Mouse (Mus musculus) c-Kit-positive CD71-negative TER-119-negative erythroid progenitor cells, embryonic 14.5 days (primary cell): ENCODE results near the gene Otogl.

Experiments used
- DNase-seq: peaks from one replicate; pipeline ENCODE4 v3.0.0-alpha.2; 2013; ENCODE audit warnings: low read depth

Gene Otogl

GRCm38 (mm10) chr10:107912084-107912573, at the start of gene Otogl:
Gene Otogl (minus strand): TSS chr10:107912134.
- DNase-seq: no peak

- DNase-seq: no peak
Measured at GRCm38 (mm10) chr10:107956588-107956987, 44.7 kb upstream of the Otogl start.

DNA sequence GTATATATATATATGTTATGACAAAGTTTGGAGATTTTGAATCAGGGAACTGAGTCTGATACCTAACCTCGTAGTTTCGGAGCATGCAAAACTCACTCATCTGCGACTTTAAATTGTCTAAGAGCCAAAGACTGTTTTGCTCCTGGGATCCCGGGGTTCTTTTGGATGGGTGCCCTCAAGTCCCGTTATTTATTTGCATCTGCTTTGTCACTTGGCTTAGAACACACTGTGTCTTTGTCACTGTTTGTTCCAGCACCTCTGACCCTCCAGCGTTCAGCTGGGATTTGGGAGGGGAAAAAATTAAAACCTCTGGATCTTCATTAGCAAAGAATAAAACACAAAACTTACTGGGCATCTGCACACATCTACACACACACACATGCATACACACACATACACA, 42.5 kb upstream of the Otogl start:
- DNase-seq: no peak

GRCm38 (mm10) chr10:107951596-107951995, 39.7 kb upstream of the Otogl start:
- DNase-seq: no peak

GRCm38 (mm10) chr10:107949945-107950344, 38.0 kb upstream of the Otogl start:
- DNase-seq: no peak

GRCm38 (mm10) chr10:107948647-107949046, 36.7 kb upstream of the Otogl start:
- DNase-seq: no peak

DNA sequence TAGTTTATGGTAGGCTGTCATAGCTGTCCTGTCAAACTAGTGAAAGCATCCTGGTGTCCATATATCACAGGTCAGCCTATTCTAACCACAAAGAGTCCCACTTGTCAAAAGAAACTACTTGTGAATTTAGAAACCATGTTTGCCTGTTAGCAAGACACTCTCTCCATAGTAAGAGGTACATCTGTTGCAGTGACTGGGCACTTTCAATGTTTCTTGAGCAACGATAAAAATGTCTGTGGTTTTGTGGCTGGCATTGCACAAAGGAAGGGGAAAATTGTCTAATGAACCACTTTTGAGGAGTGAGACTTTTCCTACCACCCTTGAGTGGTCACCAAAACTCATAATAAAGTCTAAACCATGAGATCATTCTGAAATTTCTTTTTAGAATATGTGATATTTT, 36.1 kb upstream of the Otogl start:
- DNase-seq: peak; percentile 50

DNA sequence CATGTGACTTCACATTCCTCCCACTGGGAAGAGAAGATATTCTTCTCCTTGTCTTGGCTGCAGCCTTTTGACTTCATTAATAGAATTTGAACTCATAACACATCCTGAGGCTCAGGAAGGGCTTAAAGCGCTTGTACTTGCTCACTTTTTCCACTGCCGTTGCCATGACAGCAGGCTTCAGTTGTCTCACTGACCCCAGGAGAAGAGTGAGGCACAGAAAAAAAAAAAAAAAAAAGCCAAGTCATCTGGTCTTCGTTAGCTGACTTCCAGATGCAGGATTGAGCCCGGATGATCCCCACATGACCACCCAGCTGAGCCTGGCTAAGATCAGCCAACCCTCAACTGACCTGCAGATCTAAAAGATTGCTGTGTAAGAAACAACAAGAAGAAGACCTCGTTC, 34.4 kb upstream of the Otogl start:
- DNase-seq: peak; percentile 29

- DNase-seq: no peak
Measured at GRCm38 (mm10) chr10:107943859-107944258, 31.9 kb upstream of the Otogl start.

DNA sequence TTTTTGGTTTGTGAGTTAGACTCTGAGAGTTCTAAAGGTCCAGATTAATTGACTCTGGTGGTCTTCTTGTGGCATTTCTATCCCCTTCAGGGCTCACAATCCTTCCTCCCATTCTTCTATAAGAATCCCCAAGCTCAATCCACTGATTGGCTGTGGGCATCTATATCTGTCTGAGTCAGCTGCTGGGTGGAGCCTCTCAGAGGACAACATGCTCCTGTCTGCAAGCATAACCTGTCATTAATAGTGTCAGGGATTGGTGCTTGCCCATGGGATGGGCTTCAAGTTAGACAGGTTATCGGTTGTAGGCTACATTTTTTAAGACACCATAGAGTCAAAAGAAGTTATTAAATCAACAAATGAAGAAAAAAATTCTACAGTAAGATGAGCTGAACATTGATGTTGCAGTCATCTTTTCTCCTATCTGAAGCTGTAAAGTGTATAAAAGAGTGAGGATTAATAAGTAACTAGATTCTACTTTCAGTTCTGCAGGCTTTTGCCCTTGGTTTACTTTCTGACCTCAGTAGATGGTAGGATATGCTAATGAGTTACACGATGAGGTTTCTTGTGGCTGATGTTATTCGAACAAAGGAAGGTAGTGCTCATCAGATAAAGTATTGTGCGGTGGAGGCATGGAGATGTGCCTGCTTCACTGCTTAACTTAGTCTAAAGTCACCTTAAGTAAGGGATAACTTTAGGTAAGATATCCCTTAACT, 29.4 kb upstream of the Otogl start:
- DNase-seq: no peak

DNA sequence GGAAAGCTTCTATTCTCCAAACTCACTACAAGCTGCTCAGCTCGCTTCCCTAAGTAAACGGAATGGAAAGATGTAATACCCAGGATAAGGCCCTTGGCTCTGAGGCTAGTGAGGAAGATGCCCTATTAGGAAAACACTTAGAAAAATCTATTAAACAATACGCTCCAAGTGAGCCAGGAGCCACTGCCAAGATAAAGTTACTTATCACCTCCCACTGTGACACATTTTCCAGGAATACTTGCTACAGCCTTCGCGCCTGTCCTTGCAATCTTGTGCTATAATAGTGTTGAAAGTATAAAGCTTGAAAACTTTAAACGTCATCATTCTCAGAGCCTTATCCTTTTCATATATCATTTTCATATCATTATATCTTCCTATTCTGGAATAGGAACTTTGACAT, 28.4 kb upstream of the Otogl start:
- no peak for DNase-seq

DNA sequence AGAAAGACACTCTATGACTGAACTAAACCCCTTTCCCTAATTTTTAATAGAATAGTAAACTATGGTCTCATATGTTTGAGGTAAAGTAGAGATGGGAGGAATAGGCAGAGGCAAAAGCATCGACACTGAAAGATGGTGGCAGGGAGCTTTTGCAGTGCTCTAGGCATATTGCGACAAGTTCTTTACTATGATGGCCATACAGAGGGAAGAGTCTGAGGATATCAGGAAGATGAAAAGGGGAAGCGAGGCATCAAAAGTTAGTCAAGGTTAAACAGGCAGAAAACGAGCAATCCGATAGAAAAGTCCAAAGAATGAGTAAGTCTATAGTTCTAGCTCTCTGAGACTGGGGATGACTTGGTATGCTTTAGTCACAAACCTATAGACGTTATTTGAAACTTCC, 27.9 kb upstream of the Otogl start:
- no peak for DNase-seq

GRCm38 (mm10) chr10:107934055-107934454, 22.1 kb upstream of the Otogl start:
- DNase-seq: no peak

DNA sequence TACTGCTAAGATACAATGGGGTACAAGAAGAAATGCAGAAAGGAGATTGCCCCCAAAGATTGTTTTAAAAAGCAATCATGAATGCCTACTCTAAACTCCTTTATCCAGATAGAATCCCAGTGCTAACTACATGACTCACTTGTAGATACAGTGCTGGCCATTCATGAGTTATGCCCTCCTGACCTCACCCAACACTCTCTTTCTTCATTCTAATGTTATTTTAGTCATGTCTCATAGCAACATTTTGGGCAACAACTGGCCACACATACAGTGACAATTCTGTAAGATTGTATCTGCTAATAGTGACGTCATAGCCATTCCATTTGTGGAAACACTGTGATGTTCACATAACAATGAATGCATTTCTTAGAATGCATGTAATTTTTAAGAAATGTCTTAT, 21.6 kb upstream of the Otogl start:
- DNase-seq: no peak

- peak; percentile 68 for DNase-seq
Measured at GRCm38 (mm10) chr10:107931833-107932828, 20.2 kb upstream of the Otogl start.

- DNase-seq: no peak
Measured at GRCm38 (mm10) chr10:107930471-107931021, 18.6 kb upstream of the Otogl start.

DNA sequence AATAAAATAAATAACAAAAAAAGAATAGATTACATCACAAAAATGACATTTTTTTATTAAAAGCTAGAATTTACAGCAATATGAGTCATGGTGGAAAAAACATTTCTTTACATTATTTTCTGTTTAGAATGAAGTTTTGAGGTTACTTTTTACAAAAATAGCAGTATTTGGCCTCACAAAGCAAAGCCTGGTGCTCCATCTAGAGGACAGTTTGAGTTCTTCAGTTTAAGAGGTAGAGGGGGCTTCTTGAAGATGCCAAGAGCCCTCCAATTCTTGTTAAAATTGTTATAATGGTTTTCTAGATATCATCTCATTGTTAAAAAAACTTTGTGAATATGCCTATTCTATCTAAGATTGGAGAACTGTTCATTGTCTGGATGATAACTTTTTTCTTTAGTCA, 13.4 kb upstream of the Otogl start:
- DNase-seq: no peak

DNA sequence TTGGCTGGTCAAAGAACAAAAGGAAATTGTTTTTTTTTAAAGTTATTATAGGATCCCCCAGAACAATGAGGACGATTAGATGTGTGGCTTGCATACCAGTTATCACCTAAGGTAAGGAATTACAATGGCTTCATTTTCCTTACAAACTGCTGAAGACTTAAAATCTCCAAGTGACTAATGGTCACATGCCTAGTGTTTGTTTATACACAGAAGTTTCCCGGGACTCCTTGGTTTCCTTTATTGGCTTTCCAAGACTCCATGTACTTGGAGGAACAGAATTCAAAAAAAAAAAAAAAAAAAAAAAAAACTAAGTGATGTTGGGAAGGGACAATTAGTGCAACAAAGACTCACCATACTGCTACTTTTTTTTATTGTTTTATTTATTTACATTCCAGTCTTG, 11.9 kb upstream of the Otogl start:
- no peak for DNase-seq

DNA sequence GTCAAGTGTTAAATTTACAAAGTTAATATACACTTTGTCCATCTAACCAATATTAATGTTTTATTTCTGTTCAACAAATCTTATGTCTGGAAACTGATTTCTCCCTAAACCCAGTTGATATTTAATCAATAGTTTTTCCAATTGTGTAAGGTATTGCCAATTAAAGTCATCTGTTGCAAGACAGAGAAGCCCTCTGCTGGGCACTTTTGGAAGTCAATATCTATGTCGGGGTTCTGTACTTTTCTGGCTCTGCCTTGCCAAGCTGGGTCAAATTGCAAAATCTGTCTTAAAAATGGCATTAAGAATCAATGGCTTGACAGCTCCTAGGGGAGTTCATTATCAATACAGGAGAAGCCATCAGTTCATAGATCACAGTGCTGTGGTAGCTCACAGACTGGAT, 10.8 kb upstream of the Otogl start:
- DNase-seq: no peak

DNA sequence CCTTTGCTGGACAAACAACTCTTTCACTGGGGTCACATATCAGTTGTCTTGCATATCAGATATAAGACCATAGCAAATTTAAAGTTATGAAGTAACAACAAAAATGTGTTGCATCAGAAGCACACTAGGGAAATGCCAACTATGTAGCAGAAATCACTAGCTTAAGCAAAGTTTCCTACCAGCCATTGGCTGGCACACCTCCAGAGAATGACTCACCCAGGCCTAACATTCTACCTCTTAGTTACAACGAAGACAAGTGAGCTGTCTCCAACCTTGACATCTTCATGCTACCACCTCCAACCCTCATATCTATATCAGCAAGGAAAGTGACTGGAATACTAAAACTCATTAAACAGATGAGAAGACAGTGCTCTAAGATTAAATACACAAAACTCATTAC, 9.6 kb upstream of the Otogl start:
- DNase-seq: no peak

DNA sequence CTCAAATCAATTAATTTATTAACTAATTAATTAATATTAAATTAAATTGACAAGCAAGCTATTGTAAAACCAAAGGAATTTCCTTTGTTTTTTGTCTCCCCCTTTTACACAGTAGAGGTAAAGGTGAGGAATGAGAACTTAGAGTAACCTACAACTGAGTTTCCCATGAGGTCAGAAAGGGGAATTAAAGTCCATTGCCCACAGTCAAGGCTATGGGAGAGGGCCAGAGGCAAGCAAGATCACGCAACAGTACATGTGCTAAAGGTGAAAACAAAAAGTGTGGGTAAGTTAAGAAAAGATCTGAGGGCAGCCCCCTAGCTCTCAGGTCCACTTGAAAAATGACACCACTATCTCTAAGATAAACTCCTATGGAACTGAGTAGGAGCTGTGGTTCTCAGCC, 9.2 kb upstream of the Otogl start:
- DNase-seq: no peak

GRCm38 (mm10) chr10:107913013-107913412, 1.1 kb upstream of the Otogl start:
- DNase-seq: no peak

GRCm38 (mm10) chr10:107906453-107906852, 5.5 kb downstream of the Otogl start:
- DNase-seq: no peak
